Mouse (Mus musculus) G1E (cell line): ENCODE measurements around the gene Cpeb2.

Experiments used
- GATA1 ChIP-seq: IDR thresholded peaks from 2 replicates; pipeline ENCODE4 v1.6.1; 2012; ENCODE audit warnings: borderline replicate concordance, low read length, inconsistent platforms, mixed read lengths
- POLR2AphosphoS5 ChIP-seq: IDR thresholded peaks from 2 replicates; pipeline ENCODE4 v1.6.1; 2012; ENCODE audit warnings: low read depth, low read length, inconsistent platforms; ENCODE audit not compliant: insufficient replicate concordance

GRCm38 (mm10) chr5:43206495-43207053, 26.4 kb upstream of the Cpeb2 start:
- TF ChIP-seq POLR2AphosphoS5: no peak
- no peak for TF ChIP-seq GATA1
